Mouse (Mus musculus): Measurements from ENCODE around the gene Plcd3. TPM values are rescaled to one million over a fixed set of nuclear protein-coding genes. Genes with fewer than 3 reads are reported as not detected.
A peak's percentile ranks its signal among the peaks of the same experiment; 100 is the strongest.

The Plcd3 gene
- total RNA-seq, 2 experiments from 2014 or later = 14.7 to 16.3 TPM

DNA sequence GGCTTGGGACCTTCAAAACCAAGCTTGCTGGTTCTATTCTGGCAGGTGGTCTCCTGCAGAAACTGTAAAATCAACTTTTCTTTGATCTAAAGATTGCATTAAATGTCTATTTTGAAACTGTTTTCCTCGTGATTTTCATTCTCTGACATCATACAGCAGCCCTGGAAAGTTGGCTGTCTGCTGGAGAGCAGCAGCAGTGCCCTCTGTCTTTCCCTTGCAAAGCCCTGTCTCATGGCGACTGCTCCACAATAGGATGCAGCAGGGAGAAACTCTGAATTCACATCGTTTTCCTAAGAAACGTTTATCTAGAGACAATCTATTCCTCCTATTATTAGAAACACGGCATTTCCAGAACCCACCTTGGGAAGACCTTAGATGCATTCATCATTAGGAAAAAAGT lies 18.2 kb upstream of the Plcd3 start:
- intact Hi-C loops (cut with DNase I) = no loop called here
- DNase-seq (ENCODE audit: low spot score) = no peak

DNA sequence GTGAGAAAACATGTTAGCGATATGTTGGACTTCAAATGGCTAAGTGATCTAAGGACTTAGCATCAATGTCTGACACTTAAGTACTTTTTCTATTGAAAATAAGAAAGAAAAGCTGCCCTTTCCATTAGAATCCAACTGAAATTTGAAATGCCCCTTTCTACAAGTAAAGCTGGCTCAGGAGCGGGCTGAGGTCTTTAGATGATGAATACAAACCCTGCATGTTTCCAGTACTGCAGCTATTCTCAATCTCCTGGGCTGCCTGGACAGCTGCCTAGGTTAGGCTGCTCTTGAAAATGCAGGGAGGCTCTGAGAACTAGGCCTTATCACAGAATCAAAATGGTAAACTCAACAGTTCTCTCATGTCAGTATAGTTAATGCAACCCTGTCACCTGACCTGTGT lies 17.4 kb upstream of the Plcd3 start:
- intact Hi-C loops (cut with DNase I) = loop anchor here (1.0 kb wide), 1 partner anchor 13 kb away; the partner anchor contains the start of gene Hexim2
- DNase-seq (ENCODE audit: low spot score) = no peak

DNA sequence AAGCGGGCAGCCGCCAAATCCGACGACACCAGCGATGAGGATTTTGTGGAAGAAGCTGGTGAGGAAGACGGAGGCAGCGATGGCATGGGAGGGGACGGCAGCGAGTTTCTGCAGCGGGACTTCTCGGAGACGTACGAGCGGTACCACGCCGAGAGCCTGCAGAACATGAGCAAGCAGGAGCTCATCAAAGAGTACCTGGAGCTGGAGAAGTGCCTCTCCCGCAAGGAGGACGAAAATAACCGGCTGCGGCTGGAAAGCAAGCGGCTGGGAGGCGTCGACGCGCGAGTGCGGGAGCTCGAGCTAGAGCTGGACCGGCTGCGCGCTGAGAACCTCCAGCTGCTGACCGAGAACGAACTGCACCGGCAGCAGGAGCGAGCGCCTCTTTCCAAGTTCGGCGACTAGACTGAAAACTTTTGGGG lies 16.1 kb upstream of the Plcd3 start:
- intact Hi-C loops (cut with DNase I) = loop anchor here (1.0 kb wide), 2 partner anchors 15 to 42 kb away; partner anchors contain the start of gene Hexim2
- DNase-seq (ENCODE audit: low spot score) = no peak

DNA sequence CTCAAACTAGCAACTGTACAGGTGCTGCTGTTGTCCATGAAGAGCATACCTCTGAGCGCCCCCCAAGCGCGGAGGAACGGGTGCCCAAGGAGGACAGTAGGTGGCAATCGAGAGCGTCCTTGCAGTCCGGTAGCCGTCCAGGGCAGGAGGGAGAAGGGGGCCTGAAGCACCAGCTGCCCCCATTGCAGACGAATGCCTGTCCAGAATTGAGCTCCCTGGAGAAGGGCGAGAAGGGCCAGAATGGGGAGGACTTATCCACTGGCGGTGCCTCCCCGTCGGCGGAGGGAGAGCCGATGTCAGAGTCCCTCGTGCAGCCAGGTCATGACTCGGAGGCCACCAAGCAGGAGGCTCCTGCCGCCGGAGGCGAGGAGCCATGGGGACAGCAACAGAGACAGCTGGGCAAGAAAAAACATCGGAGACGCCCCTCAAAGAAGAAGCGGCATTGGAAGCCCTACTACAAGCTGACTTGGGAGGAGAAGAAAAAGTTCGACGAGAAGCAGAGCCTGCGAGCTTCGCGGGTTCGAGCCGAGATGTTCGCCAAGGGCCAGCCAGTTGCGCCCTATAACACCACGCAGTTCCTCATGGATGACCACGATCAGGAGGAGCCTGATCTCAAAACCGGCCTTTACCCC lies 15.6 kb upstream of the Plcd3 start:
- peak; percentile 71 for DNase-seq (ENCODE audit: low spot score)
- intact Hi-C loops (cut with DNase I) = loop anchor here (1.0 kb wide), 1 partner anchor 42 kb away; no protein-coding TSS in a partner anchor

DNA sequence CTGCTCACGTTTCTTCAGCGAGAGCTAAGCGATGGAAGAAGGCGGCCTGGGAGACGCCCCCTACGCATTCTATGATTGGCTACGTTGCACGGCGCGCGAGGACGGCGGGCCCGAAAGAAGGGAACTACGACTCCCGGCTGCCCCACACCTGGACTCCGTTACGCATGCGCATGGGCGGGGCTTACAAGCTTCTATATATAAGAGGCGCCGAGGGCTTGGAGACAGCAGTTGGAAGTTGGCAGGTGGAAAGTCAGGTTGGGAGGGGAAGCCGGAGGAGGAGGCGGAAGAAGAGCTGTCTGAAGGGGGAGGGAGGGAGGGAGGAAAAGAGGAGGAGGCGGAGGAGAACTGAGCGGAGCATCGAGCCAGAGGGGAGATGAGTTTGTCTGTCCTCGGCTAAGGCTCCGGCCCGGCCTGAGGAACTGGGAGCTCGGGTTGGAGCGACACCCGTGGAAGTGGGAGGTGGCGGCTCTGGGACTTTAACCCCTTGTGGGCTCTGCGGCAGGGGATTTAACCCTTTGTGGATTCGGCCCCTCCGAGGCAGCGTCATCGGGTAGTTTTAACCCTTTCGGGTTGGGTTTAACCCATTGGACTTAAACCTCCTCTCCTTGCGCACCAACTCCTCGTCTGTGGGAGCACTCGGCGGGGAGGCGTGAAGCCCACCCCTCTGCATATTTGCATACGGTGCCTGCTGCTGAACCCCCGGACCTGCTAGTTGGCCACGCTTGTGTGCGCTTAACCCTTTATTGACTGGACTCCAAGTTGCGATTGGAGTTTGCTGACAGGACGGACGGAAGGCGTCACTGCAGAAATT lies 14.8 kb upstream of the Plcd3 start, which contains the start of gene Hexim1:
Hexim1 (plus strand) TSS at position 224 of the 811 bp plus-strand sequence.
- intact Hi-C loops (cut with DNase I) = no loop called here
- peak; percentile 100 for DNase-seq (ENCODE audit: low spot score)

DNA sequence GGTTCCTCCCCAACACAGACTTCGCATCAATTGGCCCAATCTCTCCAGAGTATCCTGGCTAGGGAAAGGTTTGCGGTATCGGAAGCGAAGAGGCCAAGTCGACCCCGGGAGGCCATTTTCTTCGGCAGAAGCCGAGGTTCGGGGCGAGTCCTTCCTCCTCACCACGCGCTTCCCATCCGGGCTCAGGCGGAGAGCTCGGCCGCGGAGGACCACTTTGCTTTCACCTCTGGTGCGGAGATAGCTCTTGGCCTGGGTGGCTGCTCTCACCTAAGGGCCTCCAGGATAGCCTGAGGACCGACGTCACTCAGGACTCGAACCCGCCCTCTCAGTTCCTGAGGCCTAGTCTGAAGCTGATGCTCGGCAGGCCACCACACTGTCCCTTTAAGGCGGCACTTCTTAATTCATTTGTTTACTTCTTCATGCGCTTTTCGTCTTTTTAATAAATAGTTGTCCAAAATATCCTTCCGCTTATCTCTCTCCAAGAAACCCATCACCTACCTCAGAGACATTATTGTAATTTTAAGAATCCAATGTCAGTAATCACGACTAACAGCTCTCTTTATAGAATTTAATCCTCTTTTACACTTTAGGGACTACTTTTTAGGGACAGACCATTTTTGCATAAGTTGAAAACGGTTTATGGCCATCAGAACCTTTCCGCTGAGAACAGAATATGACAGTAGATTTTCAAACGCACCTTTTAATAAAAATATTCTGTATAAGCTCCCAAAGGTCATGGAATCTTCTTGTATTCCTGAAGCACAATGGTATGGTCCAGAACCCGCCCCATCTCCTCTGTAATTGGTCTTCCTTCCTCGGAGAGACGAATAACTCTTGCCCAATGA lies 13.9 kb upstream of the Plcd3 start:
- intact Hi-C loops (cut with DNase I) = no loop called here
- DNase-seq (ENCODE audit: low spot score) = peak; percentile 77

DNA sequence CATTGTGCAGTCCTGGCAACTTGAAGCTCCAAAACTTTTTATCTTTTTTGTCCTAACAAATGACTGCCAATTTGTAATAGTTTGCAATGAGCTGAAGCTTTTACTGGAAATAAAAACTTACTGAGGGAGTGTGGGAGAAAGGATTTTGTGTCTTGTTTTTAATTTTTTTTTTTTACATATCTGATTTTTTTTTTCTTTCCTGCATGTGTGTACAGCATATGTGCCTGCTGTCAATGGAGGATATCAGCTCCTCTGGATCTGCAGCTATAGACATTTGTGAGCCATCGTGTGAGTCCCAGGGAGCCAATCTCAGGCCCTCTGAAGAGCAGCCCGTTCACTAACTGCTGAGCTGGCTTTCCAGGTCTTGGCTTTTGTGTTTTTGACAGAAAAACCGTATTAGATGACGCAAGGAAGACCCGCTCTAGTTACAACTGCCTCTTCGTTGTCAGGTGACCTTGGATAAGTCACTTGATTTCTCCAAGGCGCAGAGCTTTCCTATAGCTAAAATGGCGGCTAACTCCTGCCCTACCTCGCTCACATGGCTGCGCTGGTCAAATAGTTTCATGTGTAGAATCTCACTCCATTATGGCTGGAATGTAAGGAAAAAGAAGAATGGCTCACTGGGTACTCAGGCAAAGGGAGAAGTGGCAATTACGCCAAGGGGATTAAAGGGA lies 12.9 kb upstream of the Plcd3 start:
- intact Hi-C loops (cut with DNase I) = no loop called here
- no peak for DNase-seq (ENCODE audit: low spot score)

DNA sequence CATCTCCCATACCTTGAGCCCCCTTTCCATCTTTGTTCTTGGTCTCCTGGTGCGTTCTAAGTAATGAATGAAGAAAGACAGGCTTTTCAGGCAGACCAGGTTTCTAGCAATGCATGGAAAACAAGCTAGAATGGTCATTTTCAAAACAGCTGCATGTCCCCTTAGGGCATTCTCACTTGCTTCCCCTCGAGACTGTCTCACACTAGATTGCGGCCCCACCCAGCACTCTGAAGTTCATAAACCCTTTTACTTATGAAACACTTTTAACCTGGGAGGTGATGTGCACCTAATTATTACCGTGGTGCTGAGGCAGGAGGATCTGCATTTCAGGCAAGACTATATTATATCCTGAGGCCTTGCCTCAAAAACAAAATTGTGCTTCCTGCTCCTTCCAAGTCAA lies 12.3 kb upstream of the Plcd3 start:
- intact Hi-C loops (cut with DNase I) = no loop called here

DNA sequence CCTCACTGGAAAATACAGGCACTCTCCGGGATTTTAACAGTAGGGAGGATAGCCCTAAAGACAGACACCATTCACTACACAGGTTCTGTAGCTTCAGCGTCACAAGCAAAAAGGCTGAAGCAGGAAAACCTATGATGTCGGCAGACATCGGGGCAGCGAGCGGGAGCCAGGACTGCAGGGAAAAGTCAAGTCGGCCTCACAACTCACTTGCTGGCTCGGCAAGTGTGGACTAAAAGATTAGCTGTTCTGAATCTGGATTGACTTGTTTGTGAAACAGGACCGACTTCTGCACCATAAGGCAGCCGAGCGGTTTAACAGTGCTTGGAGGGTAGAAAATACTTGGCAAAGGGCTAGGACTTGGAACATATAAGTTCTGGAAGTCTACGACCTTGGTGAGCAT lies 11.5 kb upstream of the Plcd3 start:
- intact Hi-C loops (cut with DNase I) = no loop called here
- no peak for DNase-seq (ENCODE audit: low spot score)

More for the DNA sequence above, 12.3 kb upstream of the Plcd3 start:
- no peak for DNase-seq (ENCODE audit: low spot score)

DNA sequence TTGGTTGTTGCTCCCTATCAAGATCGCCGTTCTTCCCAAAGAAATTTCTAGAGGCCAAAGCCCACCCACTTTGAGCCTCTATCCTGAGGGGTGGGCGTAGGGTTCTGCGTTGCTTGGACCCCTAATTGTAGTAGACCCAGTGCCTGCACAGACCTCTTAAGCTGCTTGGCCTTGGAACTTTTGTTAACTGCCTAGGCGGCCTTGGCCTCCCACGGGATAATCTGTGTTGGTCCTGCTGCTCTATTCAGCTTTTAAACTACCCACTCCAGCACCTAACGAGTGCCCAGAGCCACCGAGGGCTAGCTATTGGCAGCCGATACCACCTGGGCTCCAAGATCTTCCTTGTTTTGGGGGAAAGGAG lies 11.1 kb upstream of the Plcd3 start:
- intact Hi-C loops (cut with DNase I) = no loop called here
- DNase-seq (ENCODE audit: low spot score) = no peak

DNA sequence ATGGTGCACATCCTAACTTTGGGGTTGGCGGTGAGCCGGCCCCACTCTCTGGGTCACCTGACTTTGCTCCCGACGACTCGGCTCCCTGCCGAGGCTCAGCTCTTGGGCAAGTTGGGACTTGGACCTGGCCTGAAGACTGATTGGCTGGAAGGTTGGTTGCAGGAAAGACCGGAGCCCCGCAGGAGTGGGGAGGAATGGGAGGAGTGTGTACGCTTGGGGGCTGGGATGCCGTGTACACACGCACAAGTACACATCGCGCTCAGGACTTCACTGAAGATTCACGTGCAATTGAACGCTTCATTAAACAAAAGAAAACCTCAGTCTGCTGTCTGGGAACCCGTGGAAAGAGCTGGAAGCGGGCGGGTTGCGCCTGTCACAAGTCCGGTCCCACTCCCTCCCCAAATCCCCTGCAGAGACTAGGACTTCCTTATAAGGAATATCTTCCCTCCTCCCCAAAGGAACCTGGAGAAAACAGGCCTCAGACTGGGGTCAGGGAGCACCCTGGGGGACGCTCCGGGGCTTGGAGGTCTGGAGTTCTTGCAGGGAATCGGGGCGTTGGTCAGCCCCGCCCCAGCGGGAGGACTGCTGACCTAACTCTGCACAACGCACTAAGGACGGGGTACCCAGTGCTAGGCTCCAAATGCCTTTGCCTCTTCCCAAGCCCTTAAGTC lies 10.6 kb upstream of the Plcd3 start:
- intact Hi-C loops (cut with DNase I) = no loop called here
- DNase-seq (ENCODE audit: low spot score) = peak; percentile 74

DNA sequence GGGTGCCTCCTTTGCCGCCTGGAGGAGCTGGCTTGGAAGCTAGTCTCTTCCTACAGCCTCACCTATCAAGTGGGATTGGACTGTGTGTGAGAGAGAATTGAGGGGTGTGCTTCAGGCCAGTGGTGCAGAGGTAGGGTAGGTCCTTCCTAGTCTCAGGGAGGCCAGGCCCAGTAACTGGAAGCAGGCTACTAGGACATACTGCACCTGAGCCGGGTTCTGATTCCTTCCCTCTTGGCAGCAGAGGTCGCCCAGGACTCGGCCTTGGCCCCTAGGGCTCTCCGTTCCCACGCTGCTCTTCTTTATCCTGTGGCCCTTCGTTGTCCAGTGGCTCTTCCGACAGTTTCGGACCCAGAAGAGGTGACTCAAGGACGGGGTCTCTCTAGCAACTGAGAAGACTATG lies 9.8 kb upstream of the Plcd3 start:
- no peak for DNase-seq (ENCODE audit: low spot score)
- intact Hi-C loops (cut with DNase I) = no loop called here

DNA sequence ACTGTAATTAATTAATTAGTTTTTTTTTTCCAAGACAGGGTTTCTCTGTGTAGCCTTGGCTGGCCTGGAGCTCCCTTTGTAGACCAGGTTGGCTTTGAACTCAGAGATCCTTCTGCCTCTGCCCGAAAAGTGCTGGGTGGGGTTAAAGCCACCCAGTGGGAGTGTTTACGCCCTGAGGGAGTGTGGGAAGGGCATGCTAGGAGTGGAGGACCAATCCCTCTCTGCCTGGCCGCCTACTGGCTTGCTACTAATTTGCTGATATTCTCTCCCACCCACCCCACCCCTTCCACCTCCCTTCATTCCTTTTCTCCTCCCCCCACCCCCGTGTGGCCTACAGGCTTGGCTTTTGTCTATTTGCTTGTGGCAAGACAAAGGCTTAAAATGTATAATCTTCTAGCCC lies 4.9 kb upstream of the Plcd3 start:
- no peak for DNase-seq (ENCODE audit: low spot score)
- intact Hi-C loops (cut with DNase I) = no loop called here

DNA sequence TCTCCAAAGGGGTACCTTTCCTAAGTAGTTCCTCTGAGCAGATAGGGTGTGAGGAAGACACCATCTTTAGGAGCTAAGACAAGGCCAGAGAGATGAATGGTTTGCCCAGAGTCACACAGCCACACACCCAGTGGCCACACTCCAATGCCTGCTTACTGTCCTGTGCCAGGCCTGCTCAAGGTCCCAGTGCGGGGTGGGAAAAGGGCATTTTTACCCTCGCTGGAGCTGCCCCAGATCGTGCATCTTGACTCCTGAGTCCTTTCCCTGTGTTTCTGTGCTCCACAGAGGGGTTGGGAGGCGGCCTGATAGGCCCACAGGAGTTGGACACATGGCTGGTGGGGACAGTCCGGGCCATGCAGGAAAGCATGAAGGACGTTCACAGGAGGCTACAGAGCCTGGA lies 4.4 kb upstream of the Plcd3 start:
- no peak for DNase-seq (ENCODE audit: low spot score)
- intact Hi-C loops (cut with DNase I) = no loop called here

DNA sequence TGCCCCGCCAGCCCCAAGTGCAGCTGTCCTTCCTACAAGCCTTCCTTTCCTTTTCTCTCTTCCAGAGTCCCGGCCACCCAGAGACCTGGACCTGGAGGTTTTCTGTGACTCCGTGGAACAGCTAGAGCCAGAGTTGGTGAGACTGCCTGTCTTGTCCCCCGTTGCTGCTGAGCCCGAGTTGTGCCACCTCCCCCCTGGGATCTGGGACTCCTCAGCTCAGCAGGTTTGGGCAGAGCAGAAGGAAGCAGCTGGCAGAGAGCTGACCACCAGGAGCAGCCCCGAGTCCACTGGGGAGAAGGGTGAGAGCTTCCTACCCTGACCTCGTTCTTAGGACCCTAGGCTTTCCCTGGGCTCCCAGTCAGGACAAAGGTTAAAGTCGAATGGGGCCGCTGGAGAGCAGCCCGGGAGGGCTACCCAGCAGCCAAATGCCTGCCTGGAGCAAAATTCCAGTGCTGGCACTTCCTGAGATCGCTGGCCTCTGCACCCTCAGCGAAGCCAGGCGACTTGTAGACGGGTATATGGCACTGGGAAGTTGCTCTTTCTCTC lies 3.8 kb upstream of the Plcd3 start:
- intact Hi-C loops (cut with DNase I) = no loop called here
- no peak for DNase-seq (ENCODE audit: low spot score)

DNA sequence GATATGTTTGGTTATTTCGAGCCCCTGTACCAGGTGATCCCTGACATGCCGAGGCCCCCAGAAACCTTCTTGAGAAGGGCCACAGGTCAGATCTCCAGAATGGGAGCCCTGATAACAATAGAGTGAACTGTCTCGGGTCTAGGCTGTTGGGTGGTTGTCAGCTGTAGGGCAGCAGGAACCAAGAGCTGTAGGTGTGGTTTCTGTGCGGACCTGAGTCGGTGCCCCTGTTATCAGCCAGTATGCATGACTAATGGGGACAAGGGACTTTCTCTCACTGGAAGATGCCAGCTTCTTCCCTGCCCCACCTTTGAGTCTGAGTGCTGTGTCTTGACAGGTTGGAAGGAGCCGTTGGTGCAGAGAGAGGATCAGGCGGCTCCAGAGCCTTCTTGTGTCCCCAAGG lies 3.0 kb upstream of the Plcd3 start:
- no peak for DNase-seq (ENCODE audit: low spot score)
- intact Hi-C loops (cut with DNase I) = no loop called here

DNA sequence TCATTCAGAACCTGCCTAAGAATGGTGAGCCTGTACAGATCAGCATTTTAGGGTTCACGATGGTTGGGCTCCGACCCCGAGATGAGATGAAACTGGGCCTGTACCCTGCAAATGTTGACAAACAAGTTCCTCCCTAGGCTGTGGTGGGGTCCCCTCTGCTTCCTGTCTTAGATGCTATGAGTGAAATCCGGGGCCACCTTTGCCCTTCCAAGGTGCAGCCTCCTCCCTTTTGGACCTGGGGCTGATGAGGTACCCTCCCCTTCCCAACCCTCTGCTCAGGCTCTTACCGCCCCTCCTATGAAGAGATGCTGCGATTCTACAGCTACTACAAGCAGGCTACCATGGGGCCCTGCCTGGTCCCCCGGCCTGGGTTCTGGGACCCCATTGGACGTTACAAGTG lies 2.2 kb upstream of the Plcd3 start:
- no peak for DNase-seq (ENCODE audit: low spot score)
- intact Hi-C loops (cut with DNase I) = loop anchor here (1.0 kb wide), 1 partner anchor 55 kb away; no protein-coding TSS in a partner anchor

DNA sequence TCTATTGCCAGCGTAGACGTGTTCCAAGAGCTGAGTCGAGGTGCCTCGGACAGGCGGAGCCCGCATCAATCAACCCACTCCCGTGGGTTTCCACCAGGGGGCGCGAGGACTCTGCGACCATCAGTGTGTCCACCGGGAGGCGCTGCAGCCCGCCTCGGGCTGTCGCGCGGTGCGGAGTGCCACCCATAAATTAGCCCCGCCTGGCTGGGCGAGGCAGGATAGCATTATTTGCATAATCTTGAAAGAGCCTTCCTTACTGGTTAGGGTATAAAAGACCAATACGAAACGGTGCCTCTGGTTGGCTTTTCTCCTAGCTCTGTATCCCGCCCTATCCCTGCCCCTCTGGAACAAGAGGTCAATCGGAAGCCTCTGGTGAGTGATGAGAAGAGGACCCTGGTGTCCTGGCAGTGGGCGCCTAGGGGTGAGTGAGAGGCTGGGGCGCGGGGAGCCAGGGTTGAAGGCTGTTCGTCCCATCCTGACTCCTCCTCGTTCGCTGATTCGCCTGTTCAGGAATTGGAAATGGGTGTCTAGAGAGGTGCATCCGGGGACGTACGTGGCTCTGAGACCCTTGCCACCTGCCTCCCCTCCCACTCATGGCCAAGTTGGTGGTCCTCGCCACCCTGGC lies 1.4 kb upstream of the Plcd3 start:
- peak; percentile 96 for DNase-seq (ENCODE audit: low spot score)

More for the DNA sequence above, 1.4 kb upstream of the Plcd3 start:
- intact Hi-C loops (cut with DNase I) = loop anchor here (1.0 kb wide), 1 partner anchor 55 kb away; no protein-coding TSS in a partner anchor

All from heart, postnatal 25 days (tissue).